Mouse (Mus musculus) cerebellum, adult 2 months (tissue): ENCODE data around the gene Pex5l. TPM values are rescaled to one million over a fixed set of nuclear protein-coding genes. Genes with fewer than 3 reads are reported as not detected.

Experiments
- DNase-seq, 2 experiments: peaks; one replicate each; pipeline ENCODE4 v3.0.0; 2021
- H3K27ac ChIP-seq: fragments of 200-500 bp; 2 replicates; pipeline ENCODE4 v1.5.1; 2012; ENCODE audit warnings: low read length, control low read depth, inconsistent platforms; ENCODE audit not compliant: insufficient read depth
- H3K27me3 ChIP-seq: fragments of 200-500 bp; 2 replicates; pipeline ENCODE4 v1.6.1; 2012; ENCODE audit warnings: inconsistent platforms, mild to moderate bottlenecking, low read length, moderate library complexity; ENCODE audit not compliant: control insufficient read depth, insufficient read depth
- H3K4me1 ChIP-seq: fragments of 200-500 bp; 2 replicates; pipeline ENCODE4 v1.6.1; 2011; ENCODE audit warnings: low read length; ENCODE audit not compliant: control insufficient read depth, insufficient read depth
- H3K4me3 ChIP-seq: fragments of 200-500 bp; replicated peaks from 2 replicates; pipeline ENCODE3; 2011; ENCODE audit warnings: mild to moderate bottlenecking, low read depth, low read length, control low read depth; ENCODE audit not compliant: insufficient read depth
- CTCF ChIP-seq: fragments of 200-500 bp; IDR thresholded peaks from 2 replicates; pipeline ENCODE4 v1.5.1; 2011; ENCODE audit warnings: low read depth, mild to moderate bottlenecking, control low read depth, low read length, moderate library complexity, borderline replicate concordance; ENCODE audit not compliant: insufficient read depth
- POLR2A ChIP-seq: fragments of 200-500 bp; IDR thresholded peaks from 2 replicates; pipeline ENCODE4 v1.6.1; 2011; ENCODE audit warnings: low read length, control low read depth, borderline replicate concordance; ENCODE audit not compliant: insufficient read depth
- WGBS: fragments of 180-500 bp; shearing (Covaris S2); methylation state at CpG from one replicate; pipeline ENCODE4 v1.1.7; 2018; 5-methylcytosine and 5-hydroxymethylcytosine counted together
- polyA plus RNA-seq: library from polyadenylated mRNA; depleted of rRNA; stranded (reverse); fragments of >200 nt; gene quantifications from 2 replicates; pipeline ENCODE4 v1.2.3, GENCODE M21; 2012

Gene Pex5l
- polyA plus RNA-seq, 1 experiment, result 121 TPM

GRCm38 (mm10) chr3:33103501-33103900 lies 39.5 kb downstream of the Pex5l start:
- no peaks in the 10 kb centered on the region for H3K4me1 ChIP-seq
- H3K27ac ChIP-seq, result no peak overlapping the region
- no peak for DNase-seq
- H3K4me3 ChIP-seq, result no peak overlapping the region
- WGBS, result 85% methylated on average over 6 of the region's 6 CpGs
- no peaks in the 10 kb centered on the region; the same call in 1 of the 2 replicates for H3K27me3 ChIP-seq
- TF ChIP-seq POLR2A (no peak), CTCF (no peak)

DNA sequence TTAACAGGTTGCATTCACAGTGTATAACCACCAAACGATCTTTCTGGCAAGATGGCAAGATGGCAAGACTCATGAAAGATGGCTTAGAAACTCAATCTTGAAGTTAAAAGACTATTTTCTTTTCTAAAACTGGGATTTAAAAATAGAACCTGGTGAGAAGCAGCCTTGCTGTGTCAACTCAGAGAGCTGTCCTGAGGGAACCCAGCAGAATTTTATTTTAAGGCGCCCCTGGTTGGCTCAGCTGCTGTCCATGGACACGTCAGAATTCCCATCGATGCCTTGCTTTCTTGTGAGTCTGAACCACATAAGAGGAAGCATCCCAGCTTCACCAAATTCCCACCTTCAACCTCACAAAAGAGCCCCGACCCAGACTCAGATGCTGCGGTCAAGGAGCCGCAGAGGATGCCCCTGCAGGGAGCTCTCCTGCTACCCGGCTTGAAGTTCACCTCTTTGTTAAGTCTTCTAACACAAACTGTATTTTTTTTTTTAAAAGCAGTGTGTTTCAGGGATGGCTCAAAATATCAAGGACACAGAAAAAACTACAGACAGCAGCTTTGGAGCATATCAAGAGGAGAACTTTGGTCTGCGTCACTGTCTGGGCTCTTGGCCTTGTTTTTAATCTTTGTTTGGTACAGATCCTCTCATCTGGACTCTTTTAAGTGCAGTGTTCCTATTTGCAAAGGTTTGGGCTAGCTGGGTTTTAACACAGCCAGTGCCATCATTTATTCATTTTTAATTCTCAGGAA lies 44.3 kb downstream of the Pex5l start:
- DNase-seq, result no peak
- 69% methylated on average over 9 of the region's 9 CpGs for WGBS
- H3K4me3 ChIP-seq, result no peak overlapping the region
- no peak overlapping the region for H3K27ac ChIP-seq
- no peak for TF ChIP-seq POLR2A
- no peak for TF ChIP-seq CTCF
- H3K27me3 ChIP-seq, result no peaks in the 10 kb centered on the region; the same call in 1 of the 2 replicates
- H3K4me1 ChIP-seq, result no peaks in the 10 kb centered on the region

- no peaks in the 10 kb centered on the region; the same call in 1 of the 2 replicates for H3K27me3 ChIP-seq
- peak in 1 of 2 experiments; percentile 14 for DNase-seq
- TF ChIP-seq CTCF (no peak), POLR2A (no peak)
- 12% methylated on average over 6 of the region's 6 CpGs for WGBS
- no peaks in the 10 kb centered on the region for H3K4me1 ChIP-seq
- no peak overlapping the region for H3K27ac ChIP-seq
- no peak overlapping the region for H3K4me3 ChIP-seq
Observed at GRCm38 (mm10) chr3:33093646-33094045, 49.4 kb downstream of the Pex5l start.

- 12% methylated on average over 9 of the region's 9 CpGs for WGBS
- H3K27me3 ChIP-seq, result no peaks in the 10 kb centered on the region; the same call in 1 of the 2 replicates
- no peaks in the 10 kb centered on the region for H3K4me1 ChIP-seq
- no peak for DNase-seq
- TF ChIP-seq POLR2A (no peak), CTCF (no peak)
- H3K27ac ChIP-seq, result peak overlapping the region; percentile 59; the same call in 1 of the 2 replicates
- H3K4me3 ChIP-seq, result no peak overlapping the region
Observed at GRCm38 (mm10) chr3:33090001-33090400, 53.0 kb downstream of the Pex5l start.

DNA sequence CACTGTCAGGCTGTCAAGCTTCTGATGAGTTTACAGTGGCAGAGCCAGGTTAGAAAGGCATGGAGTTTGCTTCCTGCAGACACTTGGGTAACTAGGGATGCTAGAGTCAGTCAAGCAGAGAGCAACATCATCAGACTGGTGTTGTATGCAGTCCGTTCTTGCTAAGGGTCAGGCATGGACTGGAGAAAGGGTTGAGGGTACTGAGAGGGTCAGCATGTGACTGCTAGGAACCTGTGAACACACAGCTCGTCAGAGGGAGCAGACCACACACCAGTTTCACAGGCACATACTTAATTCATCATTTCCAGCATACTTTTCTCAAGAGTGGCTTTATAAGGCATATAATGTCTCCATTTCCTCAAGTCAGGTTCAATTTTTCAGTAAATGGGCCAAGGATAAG lies 53.6 kb downstream of the Pex5l start:
- 36% methylated on average over 2 of the region's 2 CpGs for WGBS
- no peak overlapping the region for H3K4me3 ChIP-seq

DNA sequence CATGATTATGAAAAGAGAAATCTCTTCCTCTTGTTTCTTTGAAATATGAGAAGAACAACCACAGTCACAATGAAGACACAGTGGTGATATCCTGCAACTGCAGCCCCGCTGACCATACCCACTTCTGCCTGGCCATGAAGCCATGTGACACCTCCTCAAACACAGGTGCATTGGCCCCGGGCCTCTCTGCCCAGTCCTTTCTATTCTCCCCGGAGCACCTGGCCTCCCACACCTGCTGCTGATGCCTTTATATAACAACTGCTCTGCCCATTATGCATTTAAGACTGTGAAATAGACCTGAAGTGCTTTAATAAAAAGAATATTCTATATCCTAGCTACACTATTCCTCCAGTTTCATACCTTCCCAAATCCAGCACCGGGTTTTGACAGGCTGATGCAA lies 54.8 kb downstream of the Pex5l start:
- H3K4me1 ChIP-seq, result no peaks in the 10 kb centered on the region
- TF ChIP-seq CTCF (no peak), POLR2A (no peak)
- WGBS, result 77% methylated on average over 4 of the region's 4 CpGs
- no peak overlapping the region for H3K27ac ChIP-seq
- H3K27me3 ChIP-seq, result no peaks in the 10 kb centered on the region; the same call in 1 of the 2 replicates
- no peak overlapping the region for H3K4me3 ChIP-seq
- DNase-seq, result no peak

More for the DNA sequence above, 53.6 kb downstream of the Pex5l start:
- DNase-seq, result no peak
- Histone ChIP-seq H3K27ac (peak overlapping the region; percentile 43; the same call in 1 of the 2 replicates), H3K27me3 (no peaks in the 10 kb centered on the region; the same call in 1 of the 2 replicates), H3K4me1 (no peaks in the 10 kb centered on the region)
- TF ChIP-seq CTCF, result no peak
- no peak for TF ChIP-seq POLR2A

- no peaks in the 10 kb centered on the region; the same call in 1 of the 2 replicates for H3K27me3 ChIP-seq
- H3K27ac ChIP-seq, result peak overlapping the region; percentile 79; the same call in 1 of the 2 replicates
- DNase-seq, result no peak
- TF ChIP-seq POLR2A (no peak), CTCF (no peak)
- 21% methylated on average over 8 of the region's 8 CpGs for WGBS
- no peaks in the 10 kb centered on the region for H3K4me1 ChIP-seq
- H3K4me3 ChIP-seq, result no peak overlapping the region
Observed at GRCm38 (mm10) chr3:33082806-33083338, 60.2 kb downstream of the Pex5l start.

DNA sequence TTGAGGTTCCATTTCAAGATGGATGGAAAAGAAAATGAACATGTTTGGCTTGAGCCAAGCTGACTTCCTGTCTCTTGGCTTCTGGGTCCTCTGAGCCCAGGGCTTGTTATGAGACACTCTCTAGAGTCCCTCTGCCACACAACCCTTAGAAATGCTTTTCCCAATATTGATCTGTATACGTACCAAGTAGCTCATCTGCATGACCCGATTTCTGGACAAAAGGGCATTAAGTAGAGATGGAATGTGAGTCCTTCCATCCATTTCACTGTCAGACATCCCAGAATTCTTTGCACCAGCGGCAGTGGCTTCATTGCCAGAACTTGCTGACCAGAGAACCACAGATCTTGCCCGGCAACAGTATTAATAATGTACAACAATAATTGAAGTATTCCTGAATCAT lies 61.3 kb downstream of the Pex5l start:
- Histone ChIP-seq H3K27ac (no peak overlapping the region), H3K4me3 (no peak overlapping the region)
- no peak for DNase-seq

More for the DNA sequence above, 61.3 kb downstream of the Pex5l start:
- TF ChIP-seq CTCF (no peak), POLR2A (no peak)
- WGBS, result 84% methylated on average over 4 of the region's 4 CpGs
- Histone ChIP-seq H3K27me3 (no peaks in the 10 kb centered on the region; the same call in 1 of the 2 replicates), H3K4me1 (no peaks in the 10 kb centered on the region)
